Mouse (Mus musculus) heart, postnatal 0 days (tissue): ENCODE data around the gene Pam.

Source experiments
- CTCF ChIP-seq: IDR thresholded peaks from 2 replicates; pipeline ENCODE4 v1.5.1; 2016; ENCODE audit warnings: antibody characterized with exemption, control low read depth, low read depth
- EP300 ChIP-seq: IDR thresholded peaks from 2 replicates; pipeline ENCODE4 v1.6.1; 2016; ENCODE audit warnings: antibody characterized with exemption, low read depth

DNA sequence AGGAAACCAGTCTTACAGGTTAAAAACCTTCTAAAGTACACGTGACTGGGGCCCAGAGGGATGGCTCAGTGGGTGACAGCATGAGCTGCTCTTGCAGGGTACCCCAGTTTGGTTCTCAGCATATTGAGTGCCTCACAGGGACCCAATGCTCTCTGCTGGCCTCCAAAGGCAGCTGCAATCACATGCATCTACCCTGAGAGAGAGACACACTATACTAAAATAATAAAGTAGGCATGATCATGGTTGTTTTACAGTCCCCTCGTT, 178.5 kb downstream of the Pam start:
- TF ChIP-seq CTCF (no peak), EP300 (no peak)
